Mouse (Mus musculus) kidney, embryonic 15.5 days (tissue): Measurements from ENCODE around the gene Adamts18. TPM values are rescaled to one million over a fixed set of nuclear protein-coding genes. Genes with fewer than 3 reads are reported as not detected.
"Not testable (repeated sequence)": the region's sequence is repeated elsewhere in the genome, so short reads cannot be mapped to it uniquely, and the experiment has no call there.

Experiments
- ATAC-seq: fragments of 200-750 bp; cut with Nextera tagmentation; replicated peaks from 2 replicates; pipeline ENCODE4 v1.8.0; 2017; ENCODE audit warnings: moderate TSS enrichment; ENCODE audit not compliant: low FRiP score
- H3K27ac ChIP-seq: fragments of 300-500 bp; sonication (generic); 2 replicates; pipeline ENCODE4 v1.5.1; 2015; ENCODE audit warnings: mild to moderate bottlenecking, inconsistent platforms
- H3K27me3 ChIP-seq: fragments of 300-500 bp; sonication (generic); 2 replicates; pipeline ENCODE4 v1.6.1; 2015; ENCODE audit warnings: inconsistent platforms
- H3K36me3 ChIP-seq: fragments of 300-500 bp; sonication (generic); 2 replicates; pipeline ENCODE4 v1.6.1; 2015; ENCODE audit warnings: inconsistent platforms
- H3K4me1 ChIP-seq: fragments of 300-500 bp; sonication (generic); 2 replicates; pipeline ENCODE4 v1.6.1; 2015; ENCODE audit warnings: inconsistent platforms
- H3K4me2 ChIP-seq: fragments of 300-500 bp; sonication (generic); 2 replicates; pipeline ENCODE4 v1.6.1; 2015; ENCODE audit warnings: moderate library complexity, mild to moderate bottlenecking, inconsistent platforms
- H3K4me3 ChIP-seq: fragments of 300-500 bp; sonication (generic); replicated peaks from 2 replicates; pipeline ENCODE4 v1.5.1; 2015; ENCODE audit warnings: mild to moderate bottlenecking, inconsistent platforms
- H3K9ac ChIP-seq: fragments of 300-500 bp; sonication (generic); 2 replicates; pipeline ENCODE4 v1.6.1; 2015; ENCODE audit warnings: mild to moderate bottlenecking, inconsistent platforms
- H3K9me3 ChIP-seq: fragments of 300-500 bp; sonication (generic); replicated peaks from 2 replicates; pipeline ENCODE4 v1.6.1; 2016; ENCODE audit warnings: inconsistent platforms
- WGBS: fragments of 180-500 bp; shearing (Covaris S2); methylation state at CpG from one replicate; pipeline ENCODE4 v1.1.7; 2015; ENCODE audit warnings: mixed read lengths; 5-methylcytosine and 5-hydroxymethylcytosine counted together
- polyA plus RNA-seq: library from polyadenylated mRNA; unstranded; fragments of >200 nt; fragmentation: Nextera tagmentation; extraction: Ambion mirVana; gene quantifications from 2 replicates; pipeline ENCODE4 v1.2.1, GENCODE M21; 2015

Adamts18 gene
- polyA plus RNA-seq, 1 experiment from 2014 or later, result 3.9 TPM

DNA sequence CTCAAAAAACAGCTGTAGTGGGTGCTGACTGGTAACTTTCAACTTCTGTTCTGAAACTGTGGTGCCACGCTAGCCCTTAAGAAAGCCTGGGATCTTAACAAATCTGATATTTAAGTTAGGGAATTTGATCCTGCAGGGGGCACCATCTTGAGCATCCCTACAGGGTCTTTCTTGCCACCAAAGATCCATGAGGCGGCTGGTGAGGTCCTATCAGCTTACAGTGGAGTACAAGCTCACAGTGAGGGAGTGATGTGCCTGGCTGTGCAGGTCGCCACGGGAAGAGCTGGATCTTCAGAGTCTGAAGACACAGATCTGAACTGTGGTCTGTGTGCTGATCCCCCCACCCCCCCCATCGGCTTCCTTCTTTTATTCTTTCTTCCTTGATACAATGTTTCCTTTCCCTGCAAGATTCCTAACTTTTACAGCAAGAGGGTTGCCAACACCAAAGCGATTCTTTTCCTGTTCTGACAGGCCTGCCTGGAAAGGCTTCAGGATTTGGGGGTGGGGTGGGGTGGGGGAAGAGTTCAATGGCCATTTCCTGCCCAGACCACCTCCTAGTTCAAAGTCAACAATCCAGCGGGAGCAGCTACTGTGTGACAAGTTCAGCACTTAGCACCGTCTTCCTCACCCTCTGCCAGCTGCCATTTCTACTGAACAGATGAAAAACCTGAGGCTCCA lies 11.5 kb downstream of the Adamts18 start:
- ATAC-seq, result peak; percentile 58; the same call in 1 of the 2 replicates
- WGBS, result 29% methylated on average over 8 of the region's 8 CpGs
- H3K4me2 ChIP-seq, result no peak overlapping the region
- H3K4me1 ChIP-seq, result peaks cover 11% of the 10 kb centered on the region
- H3K9ac ChIP-seq, result no peak overlapping the region
- 0 out of 2 replicates have a peak, but pooled peaks cover 4% of the 10 kb centered on the region for H3K27me3 ChIP-seq
- no peak overlapping the region for H3K27ac ChIP-seq
- H3K36me3 ChIP-seq, result no peaks in the 10 kb centered on the region
- no peaks in the 10 kb centered on the region for H3K9me3 ChIP-seq
- no peak overlapping the region for H3K4me3 ChIP-seq

GRCm38 (mm10) chr8:113833644-113834043 lies 14.9 kb downstream of the Adamts18 start:
- Histone ChIP-seq H3K9ac (no peak overlapping the region), H3K9me3 (no peaks in the 10 kb centered on the region), H3K36me3 (no peaks in the 10 kb centered on the region), H3K4me2 (no peak overlapping the region), H3K4me1 (peaks cover 11% of the 10 kb centered on the region), H3K27ac (no peak overlapping the region), H3K4me3 (no peak overlapping the region), H3K27me3 (0 out of 2 replicates have a peak, but pooled peaks cover 8% of the 10 kb centered on the region)
- ATAC-seq, result no peak
- 46% methylated on average over 4 of the region's 4 CpGs for WGBS

- Histone ChIP-seq H3K27me3 (0 out of 2 replicates have a peak, but pooled peaks cover 4% of the 10 kb centered on the region), H3K4me1 (no peaks in the 10 kb centered on the region), H3K4me2 (no peak overlapping the region), H3K9ac (no peak overlapping the region), H3K27ac (no peak overlapping the region), H3K4me3 (no peak overlapping the region), H3K9me3 (no peaks in the 10 kb centered on the region), H3K36me3 (no peaks in the 10 kb centered on the region)
- WGBS, result 94% methylated on average over 3 of the region's 3 CpGs
- ATAC-seq, result no peak
Measured at GRCm38 (mm10) chr8:113827270-113827669, 21.3 kb downstream of the Adamts18 start.

GRCm38 (mm10) chr8:113820983-113821587 lies 27.5 kb downstream of the Adamts18 start:
- peak; percentile 33; the same call in 1 of the 2 replicates for ATAC-seq
- Histone ChIP-seq H3K4me1 (peaks cover 10% of the 10 kb centered on the region), H3K27me3 (0 out of 2 replicates have a peak, but pooled peaks cover 7% of the 10 kb centered on the region), H3K9ac (no peak overlapping the region), H3K4me2 (peak overlapping the region; percentile 42), H3K36me3 (no peaks in the 10 kb centered on the region), H3K27ac (no peak overlapping the region), H3K4me3 (no peak overlapping the region), H3K9me3 (no peaks in the 10 kb centered on the region)
- WGBS, result 19% methylated on average over 16 of the region's 16 CpGs

GRCm38 (mm10) chr8:113813966-113814365 lies 34.6 kb downstream of the Adamts18 start:
- H3K36me3 ChIP-seq, result no peaks in the 10 kb centered on the region
- H3K4me3 ChIP-seq, result no peak overlapping the region
- H3K27ac ChIP-seq, result no peak overlapping the region
- no peak overlapping the region for H3K4me2 ChIP-seq
- no peak overlapping the region for H3K9ac ChIP-seq
- H3K4me1 ChIP-seq, result peaks cover 5% of the 10 kb centered on the region
- ATAC-seq, result no peak
- peaks cover 2% of the 10 kb centered on the region; the same call in 1 of the 2 replicates for H3K9me3 ChIP-seq
- H3K27me3 ChIP-seq, result 0 out of 2 replicates have a peak, but pooled peaks cover 5% of the 10 kb centered on the region
- WGBS, result 67% methylated on average over 6 of the region's 6 CpGs

DNA sequence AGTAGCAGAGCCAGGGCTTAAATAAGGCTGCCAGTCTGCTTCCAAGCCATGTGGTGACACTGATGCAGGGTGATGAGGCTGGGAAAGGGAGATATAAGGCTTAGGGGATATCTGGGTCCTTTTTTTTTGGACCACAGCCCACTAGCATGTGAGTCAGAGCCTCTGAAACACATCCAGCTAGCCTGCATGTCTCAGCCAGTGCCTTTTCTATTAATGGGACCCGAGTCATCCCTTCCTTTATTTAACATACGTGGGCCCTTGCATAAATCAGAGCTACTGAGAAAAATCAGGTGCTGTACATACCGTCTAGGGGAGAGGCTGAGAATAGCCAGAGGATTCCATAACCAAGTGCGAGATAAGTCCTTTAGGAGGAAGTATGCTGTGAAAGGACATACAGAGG lies 37.0 kb downstream of the Adamts18 start:
- peaks cover 5% of the 10 kb centered on the region for H3K4me1 ChIP-seq
- 64% methylated on average over 4 of the region's 4 CpGs for WGBS
- no peaks in the 10 kb centered on the region for H3K27me3 ChIP-seq
- ATAC-seq, result no peak
- no peak overlapping the region for H3K4me2 ChIP-seq
- H3K9ac ChIP-seq, result no peak overlapping the region
- H3K27ac ChIP-seq, result no peak overlapping the region
- H3K36me3 ChIP-seq, result no peaks in the 10 kb centered on the region
- H3K9me3 ChIP-seq, result peaks cover 2% of the 10 kb centered on the region; the same call in 1 of the 2 replicates
- H3K4me3 ChIP-seq, result no peak overlapping the region

- H3K9me3 ChIP-seq, result peaks cover under 1% of the 10 kb centered on the region; the same call in 1 of the 2 replicates
- WGBS, result 29% methylated on average over 5 of the region's 5 CpGs
- H3K27ac ChIP-seq, result no peak overlapping the region
- H3K4me1 ChIP-seq, result peaks cover 5% of the 10 kb centered on the region
- H3K9ac ChIP-seq, result no peak overlapping the region
- no peaks in the 10 kb centered on the region for H3K36me3 ChIP-seq
- H3K27me3 ChIP-seq, result no peaks in the 10 kb centered on the region
- no peak overlapping the region for H3K4me3 ChIP-seq
- H3K4me2 ChIP-seq, result no peak overlapping the region
- ATAC-seq, result peak; percentile 86
Measured at GRCm38 (mm10) chr8:113809929-113810328, 38.6 kb downstream of the Adamts18 start.

DNA sequence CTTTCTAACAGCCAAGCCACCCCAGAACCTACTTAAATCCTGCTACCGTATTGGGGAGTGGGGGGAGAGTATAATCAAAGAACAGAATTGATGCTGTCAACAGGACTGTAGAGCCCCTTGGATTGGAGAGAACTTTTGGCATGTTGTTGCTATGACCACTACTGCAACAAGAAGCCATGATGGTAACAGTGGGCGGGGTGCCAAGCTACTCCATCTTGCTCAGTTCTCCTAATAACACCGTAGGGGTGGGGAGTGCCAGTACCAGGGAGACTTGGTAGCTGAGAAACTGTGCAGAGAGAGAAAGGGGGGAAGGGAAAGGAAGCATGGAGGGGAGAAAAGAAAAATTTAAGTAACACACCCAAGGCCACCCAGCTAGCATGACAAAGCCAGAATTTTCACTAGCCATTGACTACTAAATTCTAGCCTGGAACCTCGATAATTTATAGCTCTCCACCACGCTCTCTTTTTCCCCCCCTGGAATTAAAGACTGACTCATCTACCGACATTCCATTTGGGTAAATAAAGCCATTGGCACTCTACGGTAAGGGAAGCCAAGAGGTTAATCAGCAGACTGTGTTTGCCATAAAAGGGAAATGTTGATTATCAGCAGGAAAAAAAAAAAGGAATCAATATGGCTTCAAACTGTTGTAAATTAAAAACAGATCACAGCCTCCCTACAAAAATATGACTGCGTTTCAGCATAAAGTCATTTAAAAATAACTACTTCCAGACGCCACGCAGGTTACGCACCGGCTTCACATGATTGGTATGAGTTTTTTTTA lies 44.5 kb downstream of the Adamts18 start:
- Histone ChIP-seq H3K4me3 (no peak overlapping the region), H3K27me3 (no peaks in the 10 kb centered on the region), H3K9me3 (no peaks in the 10 kb centered on the region), H3K4me2 (no peak overlapping the region), H3K9ac (no peak overlapping the region), H3K4me1 (no peaks in the 10 kb centered on the region), H3K36me3 (no peaks in the 10 kb centered on the region), H3K27ac (no peak overlapping the region)
- ATAC-seq, result no peak
- 73% methylated on average over 12 of the region's 12 CpGs for WGBS

- no peaks in the 10 kb centered on the region for H3K9me3 ChIP-seq
- no peak for ATAC-seq
- no peaks in the 10 kb centered on the region for H3K36me3 ChIP-seq
- no peaks in the 10 kb centered on the region for H3K4me1 ChIP-seq
- no peak overlapping the region for H3K9ac ChIP-seq
- no peaks in the 10 kb centered on the region for H3K27me3 ChIP-seq
- no peak overlapping the region for H3K4me2 ChIP-seq
- H3K27ac ChIP-seq, result no peak overlapping the region
- no peak overlapping the region for H3K4me3 ChIP-seq
- 66% methylated on average over 5 of the region's 5 CpGs for WGBS
Measured at GRCm38 (mm10) chr8:113801551-113801950, 47.0 kb downstream of the Adamts18 start.

GRCm38 (mm10) chr8:113800556-113800955 lies 48.0 kb downstream of the Adamts18 start:
- no CpG with 5 or more reads among the region's 5 CpGs for WGBS
- ATAC-seq, H3K4me3 ChIP-seq, H3K36me3 ChIP-seq, H3K9ac ChIP-seq, H3K27me3 ChIP-seq, H3K27ac ChIP-seq, H3K4me1 ChIP-seq, H3K4me2 ChIP-seq, H3K9me3 ChIP-seq: not testable (repeated sequence)

- no CpG with 5 or more reads among the region's 5 CpGs for WGBS
- H3K36me3 ChIP-seq, result no peaks in the 10 kb centered on the region
- H3K4me3 ChIP-seq, result no peak overlapping the region
- H3K27me3 ChIP-seq, result no peaks in the 10 kb centered on the region
- H3K9ac ChIP-seq, result no peak overlapping the region
- no peak overlapping the region for H3K27ac ChIP-seq
- no peak for ATAC-seq
- H3K4me1 ChIP-seq, result no peaks in the 10 kb centered on the region
- H3K9me3 ChIP-seq, result no peaks in the 10 kb centered on the region
- H3K4me2 ChIP-seq, result no peak overlapping the region
Measured at GRCm38 (mm10) chr8:113799550-113799949, 49.0 kb downstream of the Adamts18 start.

- Histone ChIP-seq H3K4me3 (no peak overlapping the region), H3K9me3 (no peaks in the 10 kb centered on the region), H3K4me2 (no peak overlapping the region), H3K36me3 (no peaks in the 10 kb centered on the region), H3K9ac (no peak overlapping the region), H3K27me3 (no peaks in the 10 kb centered on the region), H3K27ac (no peak overlapping the region), H3K4me1 (no peaks in the 10 kb centered on the region)
- WGBS, result no CpG with 5 or more reads among the region's 13 CpGs
- ATAC-seq, result no peak
Measured at GRCm38 (mm10) chr8:113791856-113792255, 56.7 kb downstream of the Adamts18 start.
